Mouse (Mus musculus) neural tube, embryonic 10.5 days (tissue): Measurements from ENCODE around the gene Thumpd2.

ENCODE experiments used
- DNase-seq: peaks from one replicate; pipeline ENCODE4 v3.0.0-alpha.2; 2017; ENCODE audit warnings: low spot score; ENCODE audit errors: extremely low spot score

The Thumpd2 gene

DNA sequence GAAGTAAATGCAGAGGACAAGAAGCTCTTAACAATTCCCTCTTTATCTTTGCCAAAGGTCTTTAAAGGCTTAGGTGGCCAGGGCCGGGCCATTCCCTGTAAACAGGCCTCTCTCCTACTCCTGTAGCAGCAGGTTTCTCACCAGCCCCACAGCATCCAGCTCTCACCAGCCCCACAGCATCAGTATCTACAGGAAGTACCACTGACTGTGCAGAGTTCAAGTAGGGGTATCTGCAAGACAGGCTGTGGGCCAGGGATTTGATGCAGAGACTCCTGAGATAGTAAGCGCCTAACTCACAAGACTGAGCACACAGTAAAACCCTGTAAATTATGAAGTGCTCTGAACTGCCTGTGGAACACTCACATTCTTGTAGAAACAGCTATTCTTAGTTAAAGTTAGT is 31.9 kb downstream of the Thumpd2 start:
- no peak for DNase-seq

GRCm38 (mm10) chr17:81031830-81032442 is 32.9 kb downstream of the Thumpd2 start:
- DNase-seq, result no peak

DNA sequence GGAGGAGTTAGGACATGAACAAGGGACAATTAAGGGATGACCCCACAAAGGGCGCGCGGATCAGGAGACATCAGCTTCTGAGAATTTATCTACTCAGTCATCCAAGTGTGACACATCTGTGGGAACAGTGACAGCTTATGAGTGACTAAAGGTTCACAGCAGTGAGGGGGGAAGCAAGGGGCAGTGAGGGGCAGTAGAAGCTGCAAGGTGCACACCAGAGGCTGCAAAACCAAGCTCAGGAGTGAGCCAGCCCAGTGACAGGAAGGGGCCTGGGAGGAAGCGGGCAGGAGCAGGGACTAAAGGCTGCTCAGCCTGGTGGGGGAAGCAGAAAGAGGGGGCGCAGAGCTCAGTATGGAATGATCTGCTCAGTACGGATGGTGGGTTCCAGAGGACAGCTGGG is 37.6 kb downstream of the Thumpd2 start:
- no peak for DNase-seq

DNA sequence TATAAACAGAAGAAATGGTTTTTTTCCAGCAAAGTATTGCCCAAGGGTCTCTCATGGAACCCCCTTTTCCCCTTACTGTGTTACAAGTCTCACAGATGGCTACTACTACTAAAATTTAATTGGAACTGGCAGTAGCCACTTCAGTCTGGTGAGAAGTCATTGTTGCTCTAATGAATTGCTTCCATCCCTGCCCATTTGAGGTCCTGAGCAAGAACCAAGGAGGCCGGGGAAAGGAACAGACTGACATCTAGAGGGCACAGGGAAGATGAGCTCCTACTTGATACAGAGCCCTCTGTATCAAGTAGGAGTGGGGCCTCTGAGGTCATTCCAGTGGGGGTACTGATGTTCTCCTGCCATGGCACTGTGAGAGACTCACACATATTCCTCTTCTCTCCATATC is 47.8 kb downstream of the Thumpd2 start:
- no peak for DNase-seq

DNA sequence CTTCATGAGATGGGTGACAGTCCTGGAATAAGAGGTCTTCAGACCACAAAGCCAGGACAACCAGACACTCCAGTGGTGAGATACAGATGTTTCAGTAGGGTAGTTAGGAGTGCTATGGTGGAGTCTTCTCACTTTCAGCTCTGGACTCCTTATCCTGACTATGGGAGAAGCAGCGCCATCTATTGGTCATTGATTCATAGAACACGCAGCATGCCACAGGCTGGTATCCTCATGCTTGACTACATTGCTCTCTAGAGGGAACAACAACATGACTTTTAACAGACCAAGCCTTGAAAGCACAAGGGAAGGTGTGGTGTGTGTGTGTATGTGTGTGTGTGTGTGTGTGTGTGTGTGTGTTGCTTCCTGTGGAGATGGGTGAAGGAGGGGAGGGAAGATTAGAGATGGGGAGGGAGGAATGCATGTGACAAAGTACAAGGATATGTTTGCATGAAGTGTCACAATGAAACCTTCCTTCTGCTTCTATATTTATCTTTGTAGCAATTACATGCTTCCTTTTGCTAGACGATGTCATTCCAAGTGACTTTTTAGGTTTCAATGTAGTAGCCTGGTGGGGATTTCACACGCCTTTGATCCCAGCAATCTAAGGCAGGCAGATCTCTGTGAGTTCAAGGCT is 49.0 kb downstream of the Thumpd2 start:
- peak; percentile 43 for DNase-seq

DNA sequence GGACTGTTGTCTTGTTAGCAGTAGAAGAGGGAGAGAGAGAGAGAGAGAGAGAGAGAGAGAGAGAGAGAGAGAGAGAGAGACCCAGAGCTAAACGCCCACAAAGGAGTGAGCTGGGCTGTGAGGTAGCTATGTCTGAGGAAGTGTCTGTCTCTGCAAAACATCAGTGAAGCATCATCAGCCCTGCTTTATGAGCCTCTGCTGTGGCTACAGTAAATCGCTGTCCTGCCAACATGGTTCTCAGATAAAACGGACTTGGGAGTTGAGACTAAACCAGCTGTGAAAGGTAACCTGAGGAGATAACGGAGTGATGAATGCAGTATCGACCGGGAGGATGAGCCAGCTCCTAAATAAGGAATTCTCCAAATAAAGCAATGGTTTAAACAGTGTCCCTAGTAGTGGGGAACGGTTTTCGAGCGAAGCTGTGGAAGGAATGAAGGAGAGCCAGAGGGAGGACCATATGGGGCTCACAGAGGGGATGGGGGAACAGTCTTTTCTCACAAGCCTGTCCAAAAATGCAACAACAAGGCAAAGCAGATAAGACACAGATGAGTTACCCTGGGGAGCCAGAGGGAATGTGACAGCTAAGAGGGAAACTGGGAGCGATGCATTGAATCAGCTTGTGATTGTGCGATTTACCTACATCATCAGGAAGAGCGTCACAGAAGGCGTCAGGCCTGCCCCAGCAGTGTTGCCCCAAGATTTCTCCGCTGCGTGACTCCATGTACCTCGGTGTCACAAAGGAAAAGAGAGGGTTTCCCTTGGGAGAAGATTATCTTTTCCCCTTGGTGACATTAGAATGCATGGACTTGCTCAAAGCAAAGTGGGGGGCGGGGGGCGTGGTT is 53.8 kb downstream of the Thumpd2 start:
- no peak for DNase-seq

- no peak for DNase-seq
Observed at GRCm38 (mm10) chr17:81010199-81010598, 54.7 kb downstream of the Thumpd2 start.

DNA sequence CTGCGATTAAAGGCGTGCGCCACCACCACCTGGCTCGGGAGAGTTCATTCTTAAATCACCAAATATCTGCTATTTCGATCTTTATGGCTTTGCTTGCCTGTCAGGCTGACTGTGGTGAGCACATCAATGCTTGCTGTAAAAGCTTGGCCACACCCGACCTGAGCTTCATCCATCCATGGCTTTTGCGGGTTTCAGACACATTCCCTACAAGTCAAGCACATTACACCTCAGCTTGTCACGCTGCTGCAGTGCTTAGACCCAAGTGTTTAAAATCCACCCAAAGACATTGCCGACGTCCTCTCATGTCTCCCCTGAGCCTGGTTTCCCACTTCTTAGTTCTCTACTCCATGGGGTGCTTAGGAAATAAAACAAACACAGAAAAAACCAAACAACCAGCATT is 55.8 kb downstream of the Thumpd2 start:
- DNase-seq, result no peak

DNA sequence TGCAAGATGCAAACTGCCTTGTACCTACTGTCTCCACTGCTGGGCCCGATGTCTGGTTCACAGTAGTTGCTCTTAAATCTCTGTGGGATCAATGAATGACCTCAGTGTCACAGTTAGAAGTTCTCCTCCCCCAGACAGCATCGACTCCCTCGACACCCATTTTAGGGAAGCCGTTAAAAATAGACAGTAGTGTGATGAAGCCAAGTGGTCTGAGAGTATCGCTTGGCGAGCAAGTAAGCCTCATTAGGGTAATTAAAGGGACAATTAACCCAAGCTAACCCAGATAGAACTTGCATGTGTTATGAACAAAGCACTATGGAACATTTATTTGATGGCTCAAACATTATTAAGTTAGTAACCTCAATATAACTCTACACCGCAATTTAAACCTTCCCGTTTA is 59.6 kb downstream of the Thumpd2 start:
- no peak for DNase-seq

GRCm38 (mm10) chr17:81004454-81004853 is 60.4 kb downstream of the Thumpd2 start:
- no peak for DNase-seq

- no peak for DNase-seq
Observed at GRCm38 (mm10) chr17:81002130-81002529, 62.8 kb downstream of the Thumpd2 start.

- no peak for DNase-seq
Observed at GRCm38 (mm10) chr17:81001647-81002046, 63.2 kb downstream of the Thumpd2 start.

GRCm38 (mm10) chr17:81001010-81001409 is 63.9 kb downstream of the Thumpd2 start:
- no peak for DNase-seq

GRCm38 (mm10) chr17:80998958-80999357 is 65.9 kb downstream of the Thumpd2 start:
- DNase-seq, result no peak

- DNase-seq, result no peak
Observed at GRCm38 (mm10) chr17:80997226-80997625, 67.7 kb downstream of the Thumpd2 start.

DNA sequence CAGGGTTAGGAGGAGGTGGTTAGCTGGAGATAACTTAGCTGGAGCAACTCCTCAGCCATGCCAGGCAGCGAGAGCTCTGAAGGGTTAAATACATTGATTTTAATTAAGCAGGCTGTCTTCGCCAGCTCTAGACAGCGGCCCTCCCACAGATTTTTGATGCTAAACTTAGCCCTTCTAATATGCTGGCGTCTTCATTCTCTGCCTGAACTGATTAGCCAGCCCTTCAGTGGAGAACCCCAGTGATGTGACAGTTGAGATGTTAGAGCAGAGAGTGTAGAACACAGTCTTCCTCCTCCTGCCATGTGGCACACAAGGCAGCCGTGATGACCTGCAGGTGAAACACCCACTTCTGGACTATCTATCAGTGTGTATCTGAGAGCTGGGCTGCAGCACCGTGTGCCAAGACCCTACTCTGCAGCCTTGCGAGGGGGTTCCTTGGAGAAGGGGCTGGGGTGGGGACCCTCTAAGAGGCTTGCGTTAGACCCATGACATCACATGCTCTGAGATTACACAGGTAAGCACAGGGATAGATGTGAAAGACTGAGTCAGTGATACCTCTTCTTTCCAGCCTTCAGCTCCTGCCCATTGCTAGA is 73.3 kb downstream of the Thumpd2 start:
- DNase-seq, result no peak

- DNase-seq, result no peak
Observed at GRCm38 (mm10) chr17:80982976-80983375, 81.9 kb downstream of the Thumpd2 start.

DNA sequence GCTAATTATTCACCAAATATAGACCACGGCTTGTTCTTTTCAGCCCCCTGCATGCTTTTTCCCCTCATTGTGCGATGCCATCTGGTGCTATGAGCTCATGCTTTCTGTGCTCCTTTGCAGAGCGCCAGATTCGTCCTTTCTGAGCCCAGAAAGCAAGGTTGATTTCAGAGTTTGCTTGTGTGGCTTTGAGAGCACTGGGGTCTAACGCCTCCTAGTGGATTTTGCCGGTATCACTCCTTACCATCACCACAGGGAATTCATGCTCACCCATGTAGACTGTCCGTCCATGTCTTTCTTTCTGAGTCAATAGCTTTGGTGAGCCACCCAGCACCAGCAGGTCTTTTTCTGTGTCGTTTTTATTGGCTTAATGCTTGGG is 82.5 kb downstream of the Thumpd2 start:
- DNase-seq, result peak; percentile 70

- DNase-seq, result no peak
Observed at GRCm38 (mm10) chr17:80981721-80982411, 83.0 kb downstream of the Thumpd2 start.

- no peak for DNase-seq
Observed at GRCm38 (mm10) chr17:80980096-80980495, 84.8 kb downstream of the Thumpd2 start.

GRCm38 (mm10) chr17:80977245-80977644 is 87.6 kb downstream of the Thumpd2 start:
- no peak for DNase-seq
